Mouse (Mus musculus) neural tube, embryonic 13.5 days (tissue): Measurements from ENCODE around the gene Slc9a3r2. TPM values are rescaled to one million over a fixed set of nuclear protein-coding genes. Genes with fewer than 3 reads are reported as not detected.
A peak's percentile ranks its signal among the peaks of the same experiment; 100 is the strongest.

Source experiments
- ATAC-seq: fragments of 200-750 bp; cut with Nextera tagmentation; 2 replicates; pipeline ENCODE4 v1.8.0; 2017; ENCODE audit warnings: low read depth, mild to moderate bottlenecking, moderate TSS enrichment, moderate library complexity
- H3K27ac ChIP-seq: fragments of 300-500 bp; sonication (generic); replicated peaks from 2 replicates; pipeline ENCODE4 v1.5.1; 2015; ENCODE audit warnings: moderate library complexity, mild to moderate bottlenecking, inconsistent platforms
- H3K27me3 ChIP-seq: fragments of 300-500 bp; sonication (generic); 2 replicates; pipeline ENCODE4 v1.6.1; 2015; ENCODE audit warnings: mild to moderate bottlenecking, inconsistent platforms
- H3K36me3 ChIP-seq: fragments of 300-500 bp; sonication (generic); 2 replicates; pipeline ENCODE4 v1.6.1; 2015; ENCODE audit warnings: mild to moderate bottlenecking, inconsistent platforms
- H3K4me1 ChIP-seq: fragments of 300-500 bp; sonication (generic); replicated peaks from 2 replicates; pipeline ENCODE4 v1.6.1; 2015; ENCODE audit warnings: inconsistent platforms
- H3K4me2 ChIP-seq: fragments of 300-500 bp; sonication (generic); 2 replicates; pipeline ENCODE4 v1.6.1; 2015; ENCODE audit warnings: inconsistent platforms, mild to moderate bottlenecking, moderate library complexity
- H3K4me3 ChIP-seq: fragments of 300-500 bp; sonication (generic); 2 replicates; pipeline ENCODE4 v1.5.1; 2015; ENCODE audit warnings: mild to moderate bottlenecking, inconsistent platforms
- H3K9ac ChIP-seq: fragments of 300-500 bp; sonication (generic); 2 replicates; pipeline ENCODE4 v1.6.1; 2015; ENCODE audit warnings: moderate library complexity, mild to moderate bottlenecking, inconsistent platforms
- H3K9me3 ChIP-seq: fragments of 300-500 bp; sonication (generic); 2 replicates; pipeline ENCODE4 v1.6.1; 2016; ENCODE audit warnings: inconsistent platforms
- WGBS: fragments of 180-500 bp; shearing (Covaris S2); methylation state at CpG from one replicate; pipeline ENCODE4 v1.1.7; 2015; 5-methylcytosine and 5-hydroxymethylcytosine counted together
- polyA plus RNA-seq: library from polyadenylated mRNA; unstranded; fragments of >200 nt; fragmentation: Nextera tagmentation; extraction: Ambion mirVana; gene quantifications from 2 replicates; pipeline ENCODE4 v1.2.1, GENCODE M21; 2015

Gene Slc9a3r2
- polyA plus RNA-seq, 1 experiment from 2014 or later: 42.6 TPM

DNA sequence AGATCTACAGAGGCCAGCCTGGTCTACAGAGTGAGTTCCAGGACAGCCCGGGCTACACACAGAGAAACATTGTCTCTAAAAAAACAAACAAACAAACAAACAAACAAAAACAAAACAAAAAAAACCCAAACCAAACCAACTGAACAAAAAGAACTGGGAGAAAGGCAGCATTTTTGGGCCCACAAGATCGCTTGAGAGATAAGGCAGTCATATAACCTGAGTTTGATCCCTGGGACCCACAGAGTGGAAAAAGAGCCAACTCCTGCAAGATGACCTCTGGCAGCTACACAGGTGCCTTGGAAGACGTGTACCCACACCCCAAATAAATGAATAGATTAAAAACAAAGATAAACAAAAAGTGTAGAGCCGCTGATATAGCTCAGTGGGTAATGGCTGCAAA is 4.8 kb upstream of the Slc9a3r2 start:
- Histone ChIP-seq H3K4me1 (peaks cover 21% of the 10 kb centered on the region), H3K9me3 (no peaks in the 10 kb centered on the region), H3K27me3 (peaks cover 64% of the 10 kb centered on the region), H3K9ac (no peak overlapping the region), H3K36me3 (no peaks in the 10 kb centered on the region), H3K4me3 (no peak overlapping the region), H3K27ac (no peak overlapping the region), H3K4me2 (no peak overlapping the region)
- 75% methylated on average over 4 of the region's 4 CpGs for WGBS
- no peak for ATAC-seq

GRCm38 (mm10) chr17:24653967-24654710 is 4.0 kb upstream of the Slc9a3r2 start:
- ATAC-seq: no peak
- Histone ChIP-seq H3K9me3 (no peaks in the 10 kb centered on the region), H3K4me1 (peaks cover 29% of the 10 kb centered on the region), H3K27me3 (peaks cover 60% of the 10 kb centered on the region), H3K9ac (peak overlapping the region; percentile 47; the same call in 1 of the 2 replicates), H3K4me3 (peak overlapping the region; percentile 24; the same call in 1 of the 2 replicates), H3K4me2 (peak overlapping the region; percentile 52), H3K36me3 (no peaks in the 10 kb centered on the region), H3K27ac (no peak overlapping the region)
- WGBS: 6% methylated on average over 19 of the region's 19 CpGs

GRCm38 (mm10) chr17:24651835-24652234 is 1.7 kb upstream of the Slc9a3r2 start:
- Histone ChIP-seq H3K36me3 (no peaks in the 10 kb centered on the region), H3K4me3 (no peak overlapping the region), H3K4me2 (no peak overlapping the region), H3K27me3 (peaks cover 48% of the 10 kb centered on the region), H3K9ac (no peak overlapping the region), H3K27ac (no peak overlapping the region), H3K9me3 (no peaks in the 10 kb centered on the region), H3K4me1 (peaks cover 25% of the 10 kb centered on the region)
- ATAC-seq: no peak
- WGBS: 75% methylated on average over 3 of the region's 3 CpGs

GRCm38 (mm10) chr17:24650766-24651165 is 639 bp upstream of the Slc9a3r2 start:
- H3K9ac ChIP-seq: peak overlapping the region; percentile 89; the same call in 1 of the 2 replicates
- no peaks in the 10 kb centered on the region for H3K36me3 ChIP-seq
- WGBS: 78% methylated on average over 4 of the region's 4 CpGs
- peak overlapping the region; percentile 69; the same call in 1 of the 2 replicates for H3K4me3 ChIP-seq
- H3K4me1 ChIP-seq: peaks cover 25% of the 10 kb centered on the region
- ATAC-seq: no peak
- H3K27me3 ChIP-seq: peaks cover 37% of the 10 kb centered on the region
- no peaks in the 10 kb centered on the region for H3K9me3 ChIP-seq
- 0 out of 2 replicates have a peak overlapping the region, but pooled peaks have one; percentile 59 for H3K27ac ChIP-seq
- H3K4me2 ChIP-seq: peak overlapping the region; percentile 94

- Histone ChIP-seq H3K4me3 (peak overlapping the region; percentile 69), H3K4me2 (peak overlapping the region; percentile 94), H3K27ac (peak overlapping the region; percentile 59), H3K36me3 (no peaks in the 10 kb centered on the region), H3K27me3 (peaks cover 37% of the 10 kb centered on the region), H3K4me1 (peaks cover 31% of the 10 kb centered on the region), H3K9ac (peak overlapping the region; percentile 89), H3K9me3 (no peaks in the 10 kb centered on the region)
- WGBS: under 1% methylated on average over 35 of the region's 35 CpGs
- ATAC-seq: peak; percentile 51
Measured at GRCm38 (mm10) chr17:24649581-24650069, 502 bp downstream of the Slc9a3r2 start.

DNA sequence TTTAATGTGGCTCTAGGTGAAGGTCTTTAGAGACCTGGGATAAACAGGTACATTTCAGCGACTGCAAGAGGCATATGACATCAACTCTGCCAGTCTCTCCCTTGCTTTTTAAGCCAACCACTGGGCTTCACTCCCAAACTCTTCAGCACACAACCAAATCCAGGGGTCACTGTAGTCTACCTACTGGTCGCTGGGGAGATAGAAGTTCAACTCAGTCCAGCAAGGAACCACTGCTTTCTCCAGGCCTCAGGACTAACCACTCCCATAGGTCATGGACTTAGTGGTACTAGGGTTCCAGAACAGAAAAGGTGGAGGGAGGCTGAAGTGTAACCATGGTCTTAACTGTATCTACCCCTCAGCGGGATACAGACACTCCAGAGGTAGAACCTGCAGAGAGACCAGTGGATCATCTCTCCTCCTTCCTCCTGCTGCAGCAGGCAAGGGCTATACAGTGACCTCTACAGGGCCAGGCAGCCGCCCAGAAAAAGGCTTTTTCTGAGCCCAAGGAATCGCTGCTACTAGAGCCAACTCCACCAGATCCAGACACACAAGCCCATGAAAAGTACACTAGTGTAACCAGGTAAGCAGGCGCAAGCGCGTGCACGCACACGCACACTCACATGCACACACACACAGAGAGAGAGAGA is 1.3 kb downstream of the Slc9a3r2 start:
- peak overlapping the region; percentile 89 for H3K9ac ChIP-seq
- H3K36me3 ChIP-seq: no peaks in the 10 kb centered on the region
- no peak overlapping the region for H3K27ac ChIP-seq
- H3K4me2 ChIP-seq: peak overlapping the region; percentile 94
- no peaks in the 10 kb centered on the region for H3K9me3 ChIP-seq
- ATAC-seq: no peak
- WGBS: 76% methylated on average over 10 of the region's 10 CpGs
- peak overlapping the region; percentile 69 for H3K4me3 ChIP-seq
- H3K27me3 ChIP-seq: peaks cover 37% of the 10 kb centered on the region
- peaks cover 37% of the 10 kb centered on the region for H3K4me1 ChIP-seq

DNA sequence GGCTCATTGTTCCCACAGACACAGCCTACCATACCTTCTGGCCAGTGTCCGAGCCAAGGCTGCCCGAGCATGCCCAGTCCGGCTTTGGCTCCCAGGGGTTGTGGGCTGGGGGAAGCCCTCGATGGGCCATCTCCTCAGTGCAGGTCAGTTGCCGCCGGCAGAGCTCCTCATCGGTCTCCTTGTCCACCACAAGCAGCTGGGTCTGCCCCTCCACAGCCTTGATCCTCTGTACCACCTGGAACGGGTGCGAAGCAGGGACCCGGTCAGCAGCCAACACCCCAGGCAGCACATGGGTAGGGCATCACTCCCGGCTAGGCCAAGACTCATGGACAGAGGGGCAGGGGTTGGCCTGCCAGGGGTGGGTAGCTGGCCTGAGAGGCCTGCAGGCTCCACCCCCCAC is 2.6 kb downstream of the Slc9a3r2 start:
- Histone ChIP-seq H3K27me3 (peaks cover 28% of the 10 kb centered on the region), H3K9ac (peak overlapping the region; percentile 18; the same call in 1 of the 2 replicates), H3K27ac (peak overlapping the region; percentile 28; the same call in 1 of the 2 replicates), H3K4me3 (peak overlapping the region; percentile 13; the same call in 1 of the 2 replicates), H3K36me3 (no peaks in the 10 kb centered on the region), H3K9me3 (no peaks in the 10 kb centered on the region), H3K4me2 (peak overlapping the region; percentile 13; the same call in 1 of the 2 replicates), H3K4me1 (peaks cover 38% of the 10 kb centered on the region)
- 80% methylated on average over 11 of the region's 11 CpGs for WGBS
- ATAC-seq: no peak

DNA sequence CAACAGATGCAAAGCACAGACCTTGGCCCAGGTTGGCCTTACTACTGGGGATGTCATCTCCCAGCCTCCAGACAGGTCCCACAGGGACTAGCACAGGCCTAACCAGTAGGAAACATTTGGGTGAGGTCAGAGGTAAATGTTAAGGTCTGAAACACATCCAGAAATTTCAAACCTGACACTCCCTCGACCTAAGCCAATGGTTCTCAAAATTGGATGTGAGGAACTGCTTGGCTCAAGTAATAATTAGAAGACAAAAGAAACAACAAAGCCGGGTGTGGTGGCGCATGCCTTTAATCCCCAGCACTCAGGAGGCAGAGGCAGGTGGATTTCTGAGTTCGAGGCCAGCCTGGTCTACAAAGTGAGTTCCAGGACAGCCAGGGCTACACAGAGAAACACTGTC is 3.7 kb downstream of the Slc9a3r2 start:
- H3K36me3 ChIP-seq: no peaks in the 10 kb centered on the region

DNA sequence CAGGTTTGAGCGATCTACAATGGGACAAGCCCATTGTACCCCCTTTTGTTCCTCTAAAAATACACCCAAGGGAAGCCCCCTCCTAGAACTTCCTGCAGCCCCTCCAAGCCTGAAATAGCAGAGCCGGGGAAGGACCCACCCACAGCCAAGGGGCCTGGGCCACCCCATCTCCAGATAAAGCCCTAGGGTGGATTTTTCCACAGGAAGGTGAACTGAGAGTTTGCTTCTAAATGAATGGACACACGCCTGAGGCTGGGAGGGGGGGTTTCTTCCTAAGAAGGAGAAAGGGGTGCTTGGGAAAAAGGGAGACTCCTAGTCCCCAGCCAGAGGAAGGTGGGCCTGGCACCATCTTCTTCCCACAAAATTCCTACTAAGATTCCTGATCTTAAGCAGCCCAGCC is 4.2 kb downstream of the Slc9a3r2 start:
- Histone ChIP-seq H3K27me3 (peaks cover 21% of the 10 kb centered on the region), H3K9me3 (no peaks in the 10 kb centered on the region), H3K4me1 (peaks cover 38% of the 10 kb centered on the region), H3K9ac (no peak overlapping the region), H3K4me2 (no peak overlapping the region), H3K27ac (0 out of 2 replicates have a peak overlapping the region, but pooled peaks have one; percentile 23), H3K4me3 (no peak overlapping the region), H3K36me3 (peaks cover 2% of the 10 kb centered on the region; the same call in 1 of the 2 replicates)
- 78% methylated on average over 3 of the region's 3 CpGs for WGBS
- no peak for ATAC-seq

More for the DNA sequence above, 3.7 kb downstream of the Slc9a3r2 start:
- no peak overlapping the region for H3K4me2 ChIP-seq
- no peak overlapping the region for H3K9ac ChIP-seq
- 0 out of 2 replicates have a peak overlapping the region, but pooled peaks have one; percentile 23 for H3K27ac ChIP-seq
- H3K4me3 ChIP-seq: no peak overlapping the region
- 85% methylated on average over 4 of the region's 4 CpGs for WGBS
- ATAC-seq: no peak
- no peaks in the 10 kb centered on the region for H3K9me3 ChIP-seq
- H3K4me1 ChIP-seq: peaks cover 38% of the 10 kb centered on the region
- peaks cover 26% of the 10 kb centered on the region for H3K27me3 ChIP-seq

DNA sequence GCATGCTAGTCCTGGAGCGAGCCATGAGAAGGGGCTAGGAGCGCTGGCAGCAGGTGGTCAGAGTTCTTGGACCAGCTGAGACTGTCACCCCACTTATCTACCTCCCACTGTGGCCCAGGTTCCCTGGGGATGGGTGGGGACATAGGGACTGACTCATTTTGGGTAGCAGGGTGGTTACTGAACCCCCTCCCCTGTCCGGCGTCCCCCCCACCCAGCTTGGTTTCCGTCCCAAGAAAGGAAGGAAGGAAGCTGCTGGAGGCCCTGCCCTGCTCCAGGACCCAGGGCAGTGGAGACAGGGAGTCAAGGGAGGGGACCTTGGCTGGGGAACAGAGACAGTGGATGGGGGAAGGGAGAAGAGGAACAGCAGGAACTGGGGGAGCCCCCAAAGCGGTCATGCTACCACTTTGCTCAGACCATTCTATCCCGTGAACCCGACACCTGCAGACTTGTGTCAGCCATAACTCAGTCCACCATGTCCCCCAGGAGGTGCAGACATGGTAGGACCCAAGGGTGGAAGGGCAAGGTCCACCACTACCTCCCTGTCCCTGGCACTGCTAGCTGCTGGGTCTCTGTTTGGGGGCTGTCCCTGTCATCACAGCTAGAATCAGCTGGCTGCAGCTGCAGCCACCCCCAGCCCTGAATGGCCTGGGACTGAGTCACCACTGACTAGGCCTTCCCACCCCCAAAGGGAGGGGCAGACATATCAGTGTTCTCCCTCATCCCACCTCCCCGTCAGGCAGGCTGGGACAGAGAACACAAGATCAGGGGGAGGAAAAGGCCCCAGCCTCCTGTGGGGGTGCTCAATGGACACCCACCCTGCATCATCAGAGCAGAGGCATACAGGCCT is 5.0 kb downstream of the Slc9a3r2 start:
- H3K27ac ChIP-seq: peak overlapping the region; percentile 74
- 77% methylated on average over 9 of the region's 9 CpGs for WGBS

GRCm38 (mm10) chr17:24644030-24644715 is 6.0 kb downstream of the Slc9a3r2 start:
- 0 out of 2 replicates have a peak overlapping the region, but pooled peaks have one; percentile 4 for H3K4me2 ChIP-seq
- 0 out of 2 replicates have a peak overlapping the region, but pooled peaks have one; percentile 4 for H3K9ac ChIP-seq
- peaks cover 40% of the 10 kb centered on the region for H3K4me1 ChIP-seq
- 48% methylated on average over 7 of the region's 7 CpGs for WGBS
- no peaks in the 10 kb centered on the region for H3K9me3 ChIP-seq
- H3K4me3 ChIP-seq: no peak overlapping the region
- H3K36me3 ChIP-seq: peaks cover 13% of the 10 kb centered on the region
- no peak for ATAC-seq
- H3K27me3 ChIP-seq: peaks cover 11% of the 10 kb centered on the region
- H3K27ac ChIP-seq: peak overlapping the region; percentile 74

More for the DNA sequence above, 5.0 kb downstream of the Slc9a3r2 start:
- no peak overlapping the region for H3K4me3 ChIP-seq
- peaks cover 10% of the 10 kb centered on the region for H3K36me3 ChIP-seq
- peaks cover 38% of the 10 kb centered on the region for H3K4me1 ChIP-seq
- no peak for ATAC-seq
- peaks cover 15% of the 10 kb centered on the region for H3K27me3 ChIP-seq
- no peak overlapping the region for H3K9ac ChIP-seq
- H3K9me3 ChIP-seq: no peaks in the 10 kb centered on the region
- H3K4me2 ChIP-seq: 0 out of 2 replicates have a peak overlapping the region, but pooled peaks have one; percentile 4
